Mouse (Mus musculus) embryonic stem cell, embryonic (primary cell): ENCODE measurements at regions not wholly inside any gene's neighbourhood (a gene's known extent, or its start where the extent isn't known, plus 50 kb on each side); places are given as distances from the start of the nearest gene placed in this dataset.

Experiments
- CTCF ChIA-PET, 4 experiments: fragments of 300-600 bp in 2 of 4; fragments of 350-600 bp in 2 of 4; sonication (Branson Sonifier 250); formaldehyde crosslinking; loops; one replicate each; lab custom pipeline; 2022; ENCODE audit warnings: inconsistent platforms in 2 of 4; lab: Charles Lee
- POLR2A ChIA-PET, 4 experiments: fragments of 300-600 bp in 2 of 4; fragments of 350-600 bp in 2 of 4; sonication (Branson Sonifier 250); formaldehyde crosslinking; loops; one replicate each; lab custom pipeline; 2022; ENCODE audit warnings: antibody characterized with exemption in 4 of 4, inconsistent platforms in 1 of 4; lab: Charles Lee

- CTCF ChIA-PET: no interaction called here
- POLR2A ChIA-PET: no interaction called here
Observed at GRCm38 (mm10) chr11:64880674-64881073, 98.2 kb upstream of the Elac2 start.

DNA sequence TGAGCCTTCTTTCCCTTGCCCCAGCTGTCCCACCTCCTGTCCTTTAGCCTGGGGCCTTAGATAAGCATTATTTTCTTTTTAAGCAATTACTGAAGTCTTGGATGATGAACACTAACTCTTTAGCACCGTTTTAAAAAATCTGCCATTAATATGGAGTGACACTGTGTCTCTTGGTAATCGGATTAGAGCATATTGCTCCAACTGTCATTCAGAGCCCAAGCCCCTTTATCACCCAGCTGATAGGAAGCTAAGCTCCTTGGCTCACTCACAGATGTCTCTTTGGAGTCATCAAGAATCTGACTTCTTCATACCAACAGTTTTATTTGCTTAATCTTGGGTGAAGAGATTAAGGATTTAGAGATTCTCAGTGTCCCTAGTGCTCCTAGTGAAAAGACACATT is 94.3 kb upstream of the Elac2 start:
- POLR2A ChIA-PET: interaction anchor here in 1 of 4 experiments (1.2 kb wide), 1 partner anchor 271 kb away, joined by 4 read pairs; no protein-coding TSS in a partner anchor
- CTCF ChIA-PET: interaction anchor here in 2 of 4 experiments (0.5 to 0.9 kb wide), 2 partner anchors 14 to 100 kb away, joined by 3 read pairs; no protein-coding TSS in a partner anchor

GRCm38 (mm10) chr11:64889335-64890020 is 89.4 kb upstream of the Elac2 start:
- POLR2A ChIA-PET: no interaction called here
- CTCF ChIA-PET: no interaction called here

GRCm38 (mm10) chr11:64890776-64891175 is 88.1 kb upstream of the Elac2 start:
- POLR2A ChIA-PET: no interaction called here

DNA sequence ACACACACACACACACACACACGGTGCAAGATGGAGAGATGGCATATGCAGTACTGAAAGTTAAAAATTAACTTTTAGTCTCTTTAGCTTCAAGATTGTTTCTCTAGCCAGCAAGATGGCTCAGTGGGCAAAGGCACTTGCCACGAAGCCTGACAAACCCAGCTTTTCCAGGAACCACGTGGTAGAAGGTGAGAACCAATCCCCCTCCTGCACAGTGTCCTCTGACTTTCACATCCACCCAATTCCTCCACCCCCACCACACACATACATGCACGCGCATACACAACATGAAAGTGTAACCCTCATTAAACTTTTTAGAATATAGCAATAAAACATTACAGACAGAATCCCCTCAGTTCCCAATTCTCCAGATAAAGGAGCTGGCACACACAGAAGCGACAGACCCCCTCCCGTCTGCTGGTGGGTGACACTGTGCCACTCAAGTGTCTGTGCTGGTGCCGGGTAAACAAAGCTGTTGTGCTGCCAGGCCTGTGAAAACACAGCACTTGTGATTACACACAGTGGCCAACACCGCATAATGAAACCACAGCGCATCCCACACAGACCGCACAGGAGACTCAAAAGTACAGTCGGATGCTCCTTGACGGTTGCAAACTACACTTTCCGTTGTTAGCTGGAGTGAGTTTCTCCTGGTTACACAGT is 82.9 kb upstream of the Elac2 start:
- ChIA-PET CTCF (interaction anchor here in 3 of 4 experiments (0.5 to 0.6 kb wide), 3 partner anchors 37 to 1015 kb away, joined by 3 to 5 read pairs (median 5); no protein-coding TSS in a partner anchor), POLR2A (no interaction called here)

More at GRCm38 (mm10) chr11:64890776-64891175, 88.1 kb upstream of the Elac2 start:
- CTCF ChIA-PET: no interaction called here

- POLR2A ChIA-PET: no interaction called here
- CTCF ChIA-PET: interaction anchor here (0.6 to 1.2 kb wide), 9 partner anchors 12 to 1067 kb away, joined by 3 to 6 read pairs (median 3); partner anchors contain the start of gene Elac2 (in 1 of the 4)
Observed at GRCm38 (mm10) chr11:64898758-64899586, 79.9 kb upstream of the Elac2 start.

- CTCF ChIA-PET: interaction anchor here in 3 of 4 experiments (0.6 to 1.1 kb wide), 4 partner anchors 65 to 1886 kb away, joined by 3 to 8 read pairs (median 6); no protein-coding TSS in a partner anchor
- POLR2A ChIA-PET: no interaction called here
Observed at GRCm38 (mm10) chr11:64899587-64900278, 79.1 kb upstream of the Elac2 start.

DNA sequence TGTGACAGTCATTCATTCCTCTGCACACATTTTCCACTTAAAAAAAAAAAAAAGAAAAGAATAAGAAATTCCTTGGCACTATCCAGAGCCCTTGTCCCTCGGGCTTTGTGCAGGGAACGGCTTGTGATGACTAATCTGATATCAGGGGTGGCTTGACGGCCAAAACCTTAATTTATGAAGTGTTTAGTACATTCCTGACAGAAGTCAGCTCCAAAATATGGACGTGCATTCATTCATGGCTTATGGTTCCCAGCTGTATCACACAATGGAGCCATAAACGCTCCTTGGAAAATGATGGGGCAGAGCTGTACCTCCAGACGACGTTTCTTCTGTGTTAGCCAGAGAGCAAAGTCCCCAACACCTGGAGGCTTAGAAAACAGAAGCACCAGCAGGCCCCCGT is 62.1 kb upstream of the Elac2 start:
- ChIA-PET CTCF (interaction anchor here in 1 of 4 experiments (0.6 kb wide), 1 partner anchor 948 kb away, joined by 5 read pairs; no protein-coding TSS in a partner anchor), POLR2A (no interaction called here)

- POLR2A ChIA-PET: no interaction called here
- CTCF ChIA-PET: no interaction called here
Observed at GRCm38 (mm10) chr11:64917301-64917700, 61.5 kb upstream of the Elac2 start.

DNA sequence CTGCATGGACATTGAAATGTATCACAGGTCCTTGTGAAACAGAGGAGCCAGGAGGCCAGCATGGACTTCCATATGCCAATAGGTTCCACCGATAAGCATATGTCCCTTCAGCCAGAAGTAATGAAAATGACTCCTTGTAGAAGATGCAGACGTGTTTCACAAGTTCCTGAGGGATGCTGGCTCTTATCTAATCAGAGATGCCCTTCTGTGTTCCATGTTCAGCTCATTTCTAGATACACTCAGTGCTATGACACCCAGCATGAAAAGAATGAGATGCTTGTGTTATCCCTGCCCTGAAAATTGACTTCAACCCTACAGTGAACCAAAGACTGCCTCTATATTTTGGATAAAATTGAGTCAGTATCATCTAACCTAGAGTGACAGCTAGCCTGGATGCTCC is 53.8 kb upstream of the Elac2 start:
- ChIA-PET CTCF (interaction anchor here in 1 of 4 experiments (0.7 kb wide), 1 partner anchor 26 kb away, joined by 6 read pairs; no protein-coding TSS in a partner anchor), POLR2A (no interaction called here)

- ChIA-PET CTCF (no interaction called here), POLR2A (no interaction called here)
Observed at GRCm38 (mm10) chr11:64925970-64926369, 52.9 kb upstream of the Elac2 start.
